Mouse (Mus musculus): ENCODE measurements at regions not wholly inside any gene's neighbourhood (a gene's known extent, or its start where the extent isn't known, plus 50 kb on each side); places are given as distances from the start of the nearest gene placed in this dataset.
A peak's percentile ranks its signal among the peaks of the same experiment; 100 is the strongest.

DNA sequence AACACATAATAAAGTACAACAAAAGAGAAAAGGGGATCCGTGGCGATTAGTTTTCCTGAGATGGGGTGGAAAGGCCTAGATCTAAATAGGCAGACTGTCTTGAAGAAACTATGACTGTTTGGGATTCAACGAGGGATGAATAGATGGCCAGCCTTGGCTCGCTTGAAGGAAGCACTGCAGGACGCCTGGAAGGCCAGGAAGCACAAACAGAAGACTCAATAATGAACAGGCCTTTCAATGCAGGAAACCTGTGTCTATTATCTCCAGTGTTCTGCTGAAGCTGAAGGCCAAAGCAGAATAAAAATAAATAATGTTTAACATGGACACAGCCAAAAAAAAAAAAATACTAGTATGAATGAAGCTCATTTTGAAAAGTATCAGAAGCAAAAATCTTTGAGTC lies 642.3 kb downstream of the Stpg2 start:
- H3K27me3 ChIP-seq (ENCODE audit: poor library complexity, severe bottlenecking) = no peaks in the 10 kb centered on the region
- H3K4me1 ChIP-seq = 0 out of 2 replicates have a peak, but pooled peaks cover 3% of the 10 kb centered on the region
- DNase-seq (ENCODE audit: extremely low spot score, low spot score) = no peak
- H3K4me3 ChIP-seq = no peak overlapping the region
- 50% methylated on average over 5 of the region's 5 CpGs for WGBS
- H3K9me3 ChIP-seq = no peaks in the 10 kb centered on the region
- H3K27ac ChIP-seq = no peak overlapping the region
- no peaks in the 10 kb centered on the region for H3K36me3 ChIP-seq (replicated peaks)

DNA sequence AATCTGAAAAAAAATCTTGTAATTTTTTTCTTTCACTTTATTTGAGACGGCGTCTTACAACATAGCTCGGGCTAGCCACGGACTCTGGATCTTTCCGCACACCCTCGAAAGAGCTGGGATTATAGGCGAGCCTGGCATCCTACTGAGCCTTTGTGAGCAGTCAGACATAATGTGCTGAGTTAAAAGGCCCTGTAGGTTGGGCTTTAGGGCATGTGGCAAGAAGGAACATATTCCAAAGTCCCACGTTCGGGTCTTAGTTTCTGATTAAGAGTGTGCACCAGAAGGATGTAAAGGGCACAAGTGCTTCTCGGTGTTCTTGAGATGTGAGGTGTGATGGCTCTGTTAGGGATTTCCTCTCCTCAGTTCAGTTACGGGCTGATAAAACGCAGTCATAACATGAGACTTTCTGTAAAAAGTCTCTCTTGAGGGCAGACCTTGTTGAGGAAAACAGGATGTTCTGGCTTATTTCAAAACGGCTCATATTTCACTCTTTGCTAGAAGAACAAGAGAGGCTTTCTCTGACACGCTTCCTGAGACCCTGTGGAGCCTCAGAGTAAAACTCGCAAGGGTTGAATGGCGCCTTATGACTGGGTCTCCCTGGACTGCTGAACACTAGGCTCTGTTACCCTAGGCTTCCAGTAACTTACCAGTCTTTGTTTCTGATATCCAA lies 654.6 kb downstream of the Stpg2 start:
- no peak for DNase-seq (ENCODE audit: extremely low spot score, low spot score)
- 49% methylated on average over 16 of the region's 16 CpGs for WGBS
- Histone ChIP-seq H3K9me3 (no peaks in the 10 kb centered on the region), H3K27ac (peak overlapping the region; percentile 79), H3K36me3 (replicated peaks) (no peaks in the 10 kb centered on the region), H3K4me1 (peaks cover 23% of the 10 kb centered on the region), H3K4me3 (peak overlapping the region; percentile 10; the same call in 1 of the 2 replicates), H3K27me3 (ENCODE audit: poor library complexity, severe bottlenecking) (no peaks in the 10 kb centered on the region)

DNA sequence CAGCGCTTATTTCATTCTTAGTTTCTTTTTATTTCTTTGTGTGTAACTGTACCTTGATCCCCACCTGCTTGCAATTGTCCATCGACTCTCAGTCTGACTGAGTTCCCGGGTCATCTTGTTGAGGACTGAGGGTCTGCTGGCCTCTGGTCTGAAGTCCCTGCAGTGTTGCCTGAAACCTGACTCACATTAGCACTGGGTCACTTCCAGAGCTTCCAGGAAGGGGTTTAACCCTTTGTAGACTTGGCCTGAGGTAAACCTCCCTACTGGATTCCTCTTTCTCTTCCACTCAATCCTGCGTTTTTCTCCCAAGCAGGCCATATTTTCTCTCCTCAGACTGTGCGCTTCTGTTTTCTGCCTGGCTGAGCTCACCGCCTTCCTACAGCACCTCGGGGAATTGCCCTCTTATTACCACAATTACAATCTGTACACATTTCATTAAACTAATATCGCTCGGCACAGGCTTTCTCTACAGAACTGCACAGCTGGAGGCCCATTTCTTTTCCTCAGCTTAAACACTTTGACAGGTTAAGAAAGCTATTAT lies 655.4 kb downstream of the Stpg2 start:
- Histone ChIP-seq H3K36me3 (replicated peaks) (no peaks in the 10 kb centered on the region), H3K4me3 (peak overlapping the region; percentile 10; the same call in 1 of the 2 replicates), H3K4me1 (peaks cover 23% of the 10 kb centered on the region), H3K27me3 (ENCODE audit: poor library complexity, severe bottlenecking) (no peaks in the 10 kb centered on the region), H3K9me3 (no peaks in the 10 kb centered on the region), H3K27ac (peak overlapping the region; percentile 79)
- peak; percentile 33 for DNase-seq (ENCODE audit: extremely low spot score, low spot score)
- WGBS = 23% methylated on average over 9 of the region's 9 CpGs

DNA sequence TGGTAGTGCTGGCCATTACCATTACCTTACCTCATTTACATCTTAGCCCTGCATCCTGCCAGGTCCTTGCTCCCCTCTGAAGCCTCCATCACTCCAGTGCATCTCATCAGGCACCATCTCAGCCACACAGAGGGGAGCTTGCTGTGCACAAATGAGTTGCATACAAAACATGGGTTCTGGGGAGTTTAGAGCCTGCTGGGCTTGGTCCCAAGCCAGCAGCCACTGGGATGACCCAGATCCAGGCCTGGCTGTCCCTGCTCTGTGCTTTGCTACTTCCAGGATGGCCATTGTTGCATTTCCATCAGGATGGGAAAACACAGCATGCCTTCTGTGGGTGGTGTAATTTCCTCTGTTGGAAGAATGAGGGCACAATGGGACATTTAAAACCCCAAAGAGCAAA lies 660.8 kb downstream of the Stpg2 start:
- Histone ChIP-seq H3K9me3 (no peaks in the 10 kb centered on the region), H3K27ac (peak overlapping the region; percentile 45; the same call in 1 of the 2 replicates), H3K36me3 (replicated peaks) (no peaks in the 10 kb centered on the region), H3K4me3 (no peak overlapping the region), H3K4me1 (peaks cover 11% of the 10 kb centered on the region), H3K27me3 (ENCODE audit: poor library complexity, severe bottlenecking) (no peaks in the 10 kb centered on the region)
- no peak for DNase-seq (ENCODE audit: extremely low spot score, low spot score)

DNA sequence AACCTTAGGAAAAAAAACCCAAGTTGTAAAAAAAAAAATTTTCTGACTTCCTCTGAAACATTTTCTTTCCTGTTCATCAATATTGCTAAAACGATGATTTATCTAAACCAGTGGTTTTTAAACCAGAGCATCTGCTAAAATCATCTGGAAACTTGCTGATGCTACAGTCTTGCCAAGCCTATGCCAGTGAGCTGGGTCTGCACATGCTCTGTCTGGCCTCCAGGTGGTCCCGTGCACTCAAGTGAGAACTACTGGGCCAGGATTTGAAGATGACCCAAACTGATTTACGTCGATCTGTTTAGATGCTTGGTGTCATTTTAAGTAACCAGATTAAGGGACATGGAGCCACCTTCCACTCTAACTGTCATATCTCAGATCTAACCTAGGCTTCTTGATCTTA lies 661.5 kb downstream of the Stpg2 start:
- WGBS = 88% methylated on average over 4 of the region's 4 CpGs
- Histone ChIP-seq H3K27ac (no peak overlapping the region), H3K4me3 (no peak overlapping the region), H3K9me3 (no peaks in the 10 kb centered on the region), H3K36me3 (replicated peaks) (no peaks in the 10 kb centered on the region), H3K4me1 (peaks cover 6% of the 10 kb centered on the region), H3K27me3 (ENCODE audit: poor library complexity, severe bottlenecking) (no peaks in the 10 kb centered on the region)
- no peak for DNase-seq (ENCODE audit: extremely low spot score, low spot score)

DNA sequence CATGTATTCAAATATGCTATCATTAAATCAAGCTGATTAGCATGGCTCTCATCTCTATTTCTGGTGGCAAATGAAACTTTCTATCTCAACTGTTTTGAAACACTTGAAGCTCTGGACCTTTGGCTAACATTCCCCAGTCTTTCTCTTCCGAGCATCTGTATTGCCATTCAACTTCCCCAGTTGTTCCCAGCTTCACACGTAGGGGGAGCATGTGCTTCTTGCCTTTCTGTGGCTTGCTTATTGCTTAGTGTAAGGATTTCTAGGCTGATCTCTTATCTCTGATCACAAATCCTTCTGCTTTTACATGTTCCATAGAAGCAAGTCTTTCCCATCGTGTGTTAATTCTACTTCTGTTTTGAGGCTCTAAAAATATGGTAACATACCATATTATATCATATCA lies 662.0 kb downstream of the Stpg2 start:
- H3K27ac ChIP-seq = no peak overlapping the region
- no peaks in the 10 kb centered on the region for H3K9me3 ChIP-seq
- H3K27me3 ChIP-seq (ENCODE audit: poor library complexity, severe bottlenecking) = no peaks in the 10 kb centered on the region
- H3K4me3 ChIP-seq = no peak overlapping the region
- 79% methylated on average over 3 of the region's 3 CpGs for WGBS
- H3K36me3 ChIP-seq (replicated peaks) = no peaks in the 10 kb centered on the region
- no peak for DNase-seq (ENCODE audit: extremely low spot score, low spot score)
- peaks cover 6% of the 10 kb centered on the region for H3K4me1 ChIP-seq

DNA sequence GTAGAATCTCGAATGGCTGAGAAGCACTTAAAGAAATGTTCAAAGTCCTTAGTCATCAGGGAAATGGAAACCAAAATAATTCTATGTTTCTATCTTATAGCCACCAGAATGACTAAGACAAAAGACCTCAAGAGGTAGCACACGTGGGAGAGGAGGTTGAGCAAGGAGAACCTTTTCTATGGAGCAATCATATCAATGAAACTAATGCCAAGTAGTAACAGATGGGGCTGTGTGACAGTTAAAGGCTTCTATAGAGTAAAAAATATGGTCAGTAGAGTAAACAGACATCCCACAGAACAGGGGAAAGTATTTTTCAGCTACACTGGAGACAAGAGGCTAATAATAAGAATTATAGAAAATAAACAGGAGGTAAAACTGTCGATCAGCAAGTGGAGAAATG lies 664.3 kb downstream of the Stpg2 start:
- 93% methylated on average over 3 of the region's 3 CpGs for WGBS
- peaks cover 6% of the 10 kb centered on the region for H3K4me1 ChIP-seq

DNA sequence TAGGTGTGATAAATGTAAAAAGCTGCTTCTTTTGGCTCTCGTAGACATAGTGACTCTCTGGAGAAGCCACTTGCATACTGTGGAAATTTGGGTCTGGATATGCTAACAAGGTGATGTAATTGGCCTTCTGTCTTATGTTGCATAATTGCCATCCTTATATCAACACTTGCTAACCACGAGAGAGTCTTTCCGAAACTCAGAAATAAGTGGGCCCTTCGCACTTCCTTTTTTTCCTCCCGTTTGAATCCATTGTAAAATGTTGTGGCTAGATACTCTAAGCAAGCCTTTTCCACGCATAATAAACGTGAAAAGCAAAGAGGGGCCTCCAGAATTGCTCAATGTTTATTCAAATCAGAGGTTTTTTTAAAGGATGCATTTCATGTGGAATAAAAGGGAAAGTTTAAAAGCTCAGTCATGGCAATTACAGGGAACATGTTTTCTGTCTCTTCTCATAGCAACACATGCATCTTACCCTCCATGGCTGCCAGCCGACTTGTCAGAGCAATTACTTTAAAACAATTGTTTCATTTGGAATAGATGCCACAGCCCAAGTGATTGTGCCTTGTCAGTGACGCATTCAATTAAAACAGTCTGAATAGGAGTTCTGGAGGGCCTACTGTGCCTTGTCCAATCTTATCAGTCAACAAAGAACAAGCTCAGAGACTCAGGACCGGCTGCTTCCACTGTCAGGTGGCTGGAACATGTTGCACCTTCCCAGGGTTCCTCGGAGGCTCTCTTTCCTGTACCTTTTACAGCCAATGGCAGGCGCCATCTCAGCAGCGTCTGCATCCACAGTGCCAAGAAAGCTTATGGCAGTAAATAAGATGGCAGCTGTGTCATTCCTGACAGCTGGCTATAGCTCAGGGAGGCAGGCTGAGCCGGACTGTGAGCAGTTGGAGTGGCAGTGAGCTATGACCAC lies 680.7 kb downstream of the Stpg2 start:
- H3K36me3 ChIP-seq (replicated peaks) = no peaks in the 10 kb centered on the region
- H3K27ac ChIP-seq = no peak overlapping the region
- 67% methylated on average over 14 of the region's 14 CpGs for WGBS
- no peak overlapping the region for H3K4me3 ChIP-seq
- no peaks in the 10 kb centered on the region for H3K27me3 ChIP-seq (ENCODE audit: poor library complexity, severe bottlenecking)
- H3K9me3 ChIP-seq = no peaks in the 10 kb centered on the region
- H3K4me1 ChIP-seq = peaks cover 13% of the 10 kb centered on the region
- no peak for DNase-seq (ENCODE audit: extremely low spot score, low spot score)

More for the DNA sequence above, 664.3 kb downstream of the Stpg2 start:
- Histone ChIP-seq H3K27me3 (ENCODE audit: poor library complexity, severe bottlenecking) (no peaks in the 10 kb centered on the region), H3K27ac (no peak overlapping the region), H3K36me3 (replicated peaks) (no peaks in the 10 kb centered on the region), H3K4me3 (no peak overlapping the region), H3K9me3 (no peaks in the 10 kb centered on the region)
- DNase-seq (ENCODE audit: extremely low spot score, low spot score) = no peak

DNA sequence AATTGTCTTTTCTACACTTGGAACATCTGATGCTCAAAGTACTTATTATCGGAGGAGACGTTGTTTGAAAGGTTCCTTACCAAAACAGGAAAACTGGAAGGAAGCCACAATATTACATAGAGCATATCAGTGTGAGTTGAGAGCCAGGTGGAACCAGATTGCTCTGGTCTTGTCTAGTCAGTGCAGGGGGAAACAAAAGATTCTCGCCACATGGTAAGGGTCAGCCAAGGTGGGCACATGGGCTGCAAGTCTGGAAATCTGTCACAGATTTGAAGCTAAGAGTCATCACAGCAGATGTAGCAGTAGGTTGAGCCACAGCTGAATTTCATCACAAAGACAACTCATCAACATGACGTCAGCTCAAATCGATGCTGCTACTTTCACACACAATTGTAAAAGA lies 681.8 kb downstream of the Stpg2 start:
- DNase-seq (ENCODE audit: extremely low spot score, low spot score) = no peak
- Histone ChIP-seq H3K27me3 (ENCODE audit: poor library complexity, severe bottlenecking) (no peaks in the 10 kb centered on the region), H3K4me3 (no peak overlapping the region), H3K36me3 (replicated peaks) (no peaks in the 10 kb centered on the region), H3K27ac (no peak overlapping the region), H3K9me3 (no peaks in the 10 kb centered on the region), H3K4me1 (peaks cover 13% of the 10 kb centered on the region)
- WGBS = 94% methylated on average over 5 of the region's 5 CpGs

DNA sequence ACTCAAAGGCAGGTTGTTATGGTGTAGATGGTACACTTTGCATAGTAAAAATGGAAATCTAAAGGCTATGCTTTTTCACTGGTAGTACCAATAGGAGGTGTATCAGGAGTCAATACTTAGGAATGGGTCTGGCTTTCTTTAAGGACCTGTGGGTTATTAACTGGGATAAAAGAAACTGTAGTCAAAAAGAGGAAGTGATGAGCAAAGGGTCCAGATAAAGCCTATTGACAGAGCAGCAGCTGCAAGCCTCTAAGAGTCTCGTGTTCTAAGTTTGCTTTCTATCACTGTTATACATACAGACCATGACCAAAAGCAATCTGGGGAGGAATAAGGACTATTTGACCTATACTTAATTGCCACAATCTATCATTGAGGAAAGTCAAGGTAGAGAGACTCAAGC lies 683.0 kb downstream of the Stpg2 start:
- Histone ChIP-seq H3K36me3 (replicated peaks) (no peaks in the 10 kb centered on the region), H3K27me3 (ENCODE audit: poor library complexity, severe bottlenecking) (no peaks in the 10 kb centered on the region), H3K4me1 (peaks cover 13% of the 10 kb centered on the region), H3K9me3 (no peaks in the 10 kb centered on the region), H3K27ac (no peak overlapping the region), H3K4me3 (no peak overlapping the region)
- no peak for DNase-seq (ENCODE audit: extremely low spot score, low spot score)
- WGBS = 86% methylated on average over 1 of the region's 1 CpGs

DNA sequence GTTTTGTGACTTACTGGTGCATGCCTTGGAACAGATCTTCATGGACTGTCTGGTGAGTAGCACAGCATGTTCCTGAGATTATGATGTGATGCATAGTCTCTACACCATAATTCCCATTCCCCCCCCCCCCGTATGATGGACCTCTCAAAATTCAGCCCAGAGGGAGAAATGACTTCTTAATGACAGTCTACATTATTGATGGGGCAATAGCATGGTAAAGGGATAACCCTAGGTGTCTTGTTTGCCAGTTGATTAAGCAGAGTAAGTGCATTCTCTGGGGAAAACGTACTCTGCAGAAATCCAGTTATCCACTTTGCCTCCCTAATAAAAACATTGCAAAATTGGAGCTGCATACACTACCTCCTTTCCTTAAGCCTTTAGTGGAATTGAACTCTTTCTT lies 684.7 kb downstream of the Stpg2 start:
- DNase-seq (ENCODE audit: extremely low spot score, low spot score) = no peak
- 79% methylated on average over 2 of the region's 2 CpGs for WGBS
- Histone ChIP-seq H3K27ac (no peak overlapping the region), H3K9me3 (no peaks in the 10 kb centered on the region), H3K27me3 (ENCODE audit: poor library complexity, severe bottlenecking) (no peaks in the 10 kb centered on the region), H3K4me1 (peaks cover 13% of the 10 kb centered on the region), H3K4me3 (no peak overlapping the region), H3K36me3 (replicated peaks) (no peaks in the 10 kb centered on the region)

DNA sequence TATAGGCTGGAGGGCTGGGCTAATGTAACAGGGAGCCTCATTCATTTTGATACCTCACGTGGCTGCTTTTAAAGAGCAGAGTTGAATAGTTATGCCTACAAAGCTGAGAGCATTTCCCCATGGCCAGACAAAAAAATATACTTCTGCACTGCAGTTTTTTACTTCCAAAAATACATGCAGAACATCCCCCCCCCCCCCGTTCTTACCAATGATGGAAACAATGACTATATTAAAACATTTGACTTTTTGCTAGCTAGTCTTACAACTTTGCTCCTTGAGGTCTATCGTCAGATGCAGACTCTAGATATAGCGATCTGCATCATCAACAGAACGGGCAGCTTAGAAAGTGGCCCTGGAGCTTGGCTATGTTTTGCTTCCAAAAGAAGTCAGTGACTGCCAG lies 692.4 kb downstream of the Stpg2 start:
- peaks cover 11% of the 10 kb centered on the region for H3K4me1 ChIP-seq
- no peaks in the 10 kb centered on the region for H3K27me3 ChIP-seq (ENCODE audit: poor library complexity, severe bottlenecking)
- WGBS = 88% methylated on average over 5 of the region's 5 CpGs
- no peak for DNase-seq (ENCODE audit: extremely low spot score, low spot score)
- no peak overlapping the region for H3K27ac ChIP-seq
- no peak overlapping the region for H3K4me3 ChIP-seq
- no peaks in the 10 kb centered on the region for H3K9me3 ChIP-seq
- no peaks in the 10 kb centered on the region for H3K36me3 ChIP-seq (replicated peaks)

DNA sequence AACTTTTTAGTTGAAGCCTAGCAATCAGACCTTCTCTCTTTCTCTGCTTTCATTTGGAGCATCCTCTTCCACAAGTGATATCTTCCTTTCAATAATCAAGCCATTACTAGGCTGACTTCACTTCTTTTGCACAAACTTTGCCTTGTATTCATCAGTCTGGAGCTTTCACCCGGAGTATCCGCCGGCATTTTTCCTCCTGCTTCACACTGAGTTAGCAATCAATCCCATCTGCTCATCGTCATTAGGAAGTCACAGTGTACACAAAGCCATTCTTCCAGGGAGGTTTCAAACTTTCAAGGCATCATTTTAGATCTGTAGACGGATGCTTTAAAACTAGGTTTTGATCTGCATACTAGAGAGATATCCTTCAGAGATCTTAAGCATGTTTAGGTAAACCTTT lies 693.7 kb downstream of the Stpg2 start:
- peaks cover 11% of the 10 kb centered on the region for H3K4me1 ChIP-seq
- 34% methylated on average over 5 of the region's 5 CpGs for WGBS
- no peak overlapping the region for H3K4me3 ChIP-seq
- no peak for DNase-seq (ENCODE audit: extremely low spot score, low spot score)
- no peaks in the 10 kb centered on the region for H3K36me3 ChIP-seq (replicated peaks)
- H3K27me3 ChIP-seq (ENCODE audit: poor library complexity, severe bottlenecking) = no peaks in the 10 kb centered on the region
- no peaks in the 10 kb centered on the region for H3K9me3 ChIP-seq
- no peak overlapping the region for H3K27ac ChIP-seq

All from forebrain, embryonic 10.5 days (tissue).